Mouse (Mus musculus) lung, postnatal 0 days (tissue): ENCODE data around the gene Gm10644.

Experiments used
- CTCF ChIP-seq: IDR thresholded peaks from 2 replicates; pipeline ENCODE4 v1.5.1; 2016; ENCODE audit warnings: antibody characterized with exemption, mild to moderate bottlenecking
- EP300 ChIP-seq: IDR thresholded peaks from 2 replicates; pipeline ENCODE4 v1.6.1; 2016; ENCODE audit warnings: antibody characterized with exemption, mild to moderate bottlenecking, control low read depth

DNA sequence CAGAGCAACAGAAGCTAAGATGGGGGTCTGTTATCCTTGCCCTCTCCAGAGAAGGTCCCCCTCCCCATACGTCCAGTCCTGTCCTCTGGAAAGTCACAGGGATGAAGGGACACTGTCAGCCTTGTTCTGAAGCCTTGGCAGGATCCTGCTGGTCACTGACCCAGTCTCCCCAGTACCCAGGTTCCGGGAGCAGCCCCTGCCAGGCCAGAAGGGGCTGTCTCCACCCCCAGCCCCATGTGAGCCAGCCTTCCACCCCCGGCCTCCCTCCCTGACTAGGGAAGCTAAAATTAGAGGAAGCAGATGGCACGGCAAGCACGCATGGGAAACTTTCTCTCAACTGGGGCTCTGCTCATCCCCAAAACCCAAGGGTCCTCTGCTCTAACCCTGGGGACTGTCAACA lies 39.0 kb downstream of the Gm10644 start:
- TF ChIP-seq EP300 (no peak), CTCF (no peak)
